Mouse (Mus musculus) midbrain, embryonic 12.5 days (tissue): ENCODE measurements around the gene Dcst2. TPM values are rescaled to one million over a fixed set of nuclear protein-coding genes. Genes with fewer than 3 reads are reported as not detected.

ENCODE experiments used
- ATAC-seq: fragments of 200-750 bp; cut with Nextera tagmentation; 2 replicates; pipeline ENCODE4 v1.8.0; 2017; ENCODE audit warnings: low read depth, moderate TSS enrichment, moderate library complexity; ENCODE audit not compliant: low FRiP score
- H3K27ac ChIP-seq: fragments of 300-500 bp; sonication (generic); replicated peaks from 2 replicates; pipeline ENCODE4 v1.5.1; 2016; ENCODE audit warnings: mild to moderate bottlenecking
- H3K27me3 ChIP-seq: fragments of 300-500 bp; sonication (generic); 2 replicates; pipeline ENCODE4 v1.6.1; 2016; ENCODE audit warnings: mild to moderate bottlenecking
- H3K36me3 ChIP-seq: fragments of 300-500 bp; sonication (generic); 2 replicates; pipeline ENCODE4 v1.6.1; 2016
- H3K4me1 ChIP-seq: fragments of 300-500 bp; sonication (generic); 2 replicates; pipeline ENCODE4 v1.6.1; 2016
- H3K4me2 ChIP-seq: fragments of 300-500 bp; sonication (generic); replicated peaks from 2 replicates; pipeline ENCODE4 v1.6.1; 2016; ENCODE audit warnings: mild to moderate bottlenecking, moderate library complexity
- H3K4me3 ChIP-seq: fragments of 300-500 bp; sonication (generic); 2 replicates; pipeline ENCODE4 v1.5.1; 2016; ENCODE audit warnings: mild to moderate bottlenecking
- H3K9ac ChIP-seq: fragments of 300-500 bp; sonication (generic); replicated peaks from 2 replicates; pipeline ENCODE4 v1.6.1; 2016; ENCODE audit warnings: mild to moderate bottlenecking, moderate library complexity
- H3K9me3 ChIP-seq: fragments of 300-500 bp; sonication (generic); 2 replicates; pipeline ENCODE4 v1.6.1; 2016; ENCODE audit warnings: mild to moderate bottlenecking
- WGBS: fragments of 180-500 bp; shearing (Covaris S2); methylation state at CpG from one replicate; pipeline ENCODE4 v1.1.7; 2016; 5-methylcytosine and 5-hydroxymethylcytosine counted together
- polyA plus RNA-seq: library from polyadenylated mRNA; unstranded; fragments of >200 nt; fragmentation: Nextera tagmentation; extraction: Ambion mirVana; gene quantifications from 2 replicates; pipeline ENCODE4 v1.2.1, GENCODE M21; 2016

The Dcst2 gene
- polyA plus RNA-seq, 1 experiment from 2014 or later: 0.22 TPM

GRCm38 (mm10) chr3:89321183-89322130 is 40.3 kb upstream of the Dcst2 start:
- peaks cover 83% of the 10 kb centered on the region for H3K27me3 ChIP-seq
- ATAC-seq: peak; percentile 31
- H3K4me3 ChIP-seq: peak overlapping the region; percentile 69
- peaks cover 54% of the 10 kb centered on the region for H3K4me1 ChIP-seq
- H3K9ac ChIP-seq: peak overlapping the region; percentile 58
- peak overlapping the region; percentile 93 for H3K4me2 ChIP-seq
- H3K9me3 ChIP-seq: no peaks in the 10 kb centered on the region
- H3K27ac ChIP-seq: peak overlapping the region; percentile 72
- under 1% methylated on average over 62 of the region's 66 CpGs for WGBS
- H3K36me3 ChIP-seq: no peaks in the 10 kb centered on the region

GRCm38 (mm10) chr3:89322131-89322500 is 39.7 kb upstream of the Dcst2 start:
- Histone ChIP-seq H3K36me3 (no peaks in the 10 kb centered on the region), H3K9ac (peak overlapping the region; percentile 58), H3K27me3 (peaks cover 79% of the 10 kb centered on the region), H3K9me3 (no peaks in the 10 kb centered on the region), H3K27ac (peak overlapping the region; percentile 72), H3K4me2 (peak overlapping the region; percentile 93), H3K4me1 (peaks cover 50% of the 10 kb centered on the region), H3K4me3 (peak overlapping the region; percentile 69)
- no peak for ATAC-seq
- WGBS: 2% methylated on average over 14 of the region's 14 CpGs

DNA sequence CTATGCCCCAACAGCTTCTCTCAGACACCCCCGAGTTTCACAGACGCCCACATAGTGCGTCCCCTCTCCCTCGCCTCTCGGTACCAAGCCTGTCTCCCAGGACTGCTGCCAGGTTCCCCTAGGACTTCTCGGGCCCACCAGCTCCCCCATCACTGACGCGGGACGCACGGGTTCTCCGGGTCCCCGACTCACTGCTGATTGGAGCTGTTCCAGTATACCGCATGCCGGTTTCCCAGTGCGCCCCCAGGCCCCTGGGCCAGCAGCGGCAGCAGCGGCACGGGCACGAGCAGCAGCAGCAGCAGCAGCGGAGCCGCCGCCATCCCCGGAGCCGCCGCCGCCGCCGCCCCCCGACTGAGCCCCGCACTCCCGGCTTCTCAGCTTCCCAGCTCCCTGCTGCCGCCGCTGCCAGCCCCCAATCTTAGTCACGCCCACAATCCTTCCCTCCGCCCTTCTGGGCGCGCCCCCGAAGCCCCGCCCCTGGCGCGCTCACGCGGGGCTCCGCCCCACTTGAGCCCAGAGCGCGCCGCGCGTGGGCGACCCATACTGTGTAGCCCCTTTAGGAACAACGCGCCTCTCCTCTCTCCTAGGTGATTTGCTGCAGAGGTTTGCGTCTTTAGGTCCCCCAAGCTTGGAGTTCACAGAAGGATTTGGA is 39.1 kb upstream of the Dcst2 start, which contains the start of gene Efna3:
Gene Efna3 (minus strand): TSS at position 452 of the 652 bp plus-strand sequence.
- peak within 1 kb of the TSS; percentile 93 for H3K4me2 ChIP-seq
- peak within 1 kb of the TSS; percentile 72 for H3K27ac ChIP-seq
- H3K9me3 ChIP-seq: no peaks in the 10 kb centered on the region
- peak within 1 kb of the TSS; percentile 69 for H3K4me3 ChIP-seq
- WGBS: under 1% methylated on average over 43 of the region's 53 CpGs
- peak; percentile 20; the same call in 1 of the 2 replicates for ATAC-seq
- H3K9ac ChIP-seq: peak within 1 kb of the TSS; percentile 58
- H3K4me1 ChIP-seq: peaks cover 45% of the 10 kb centered on the region
- H3K27me3 ChIP-seq: peaks cover 79% of the 10 kb centered on the region
- no peaks in the 10 kb centered on the region for H3K36me3 ChIP-seq

GRCm38 (mm10) chr3:89325882-89326281 is 35.9 kb upstream of the Dcst2 start:
- peaks cover 37% of the 10 kb centered on the region for H3K4me1 ChIP-seq
- H3K9me3 ChIP-seq: no peaks in the 10 kb centered on the region
- H3K9ac ChIP-seq: no peak overlapping the region
- H3K4me3 ChIP-seq: no peak overlapping the region
- no peaks in the 10 kb centered on the region for H3K36me3 ChIP-seq
- H3K27ac ChIP-seq: no peak overlapping the region
- H3K27me3 ChIP-seq: peaks cover 71% of the 10 kb centered on the region
- H3K4me2 ChIP-seq: no peak overlapping the region
- ATAC-seq: no peak
- WGBS: 90% methylated on average over 8 of the region's 8 CpGs

DNA sequence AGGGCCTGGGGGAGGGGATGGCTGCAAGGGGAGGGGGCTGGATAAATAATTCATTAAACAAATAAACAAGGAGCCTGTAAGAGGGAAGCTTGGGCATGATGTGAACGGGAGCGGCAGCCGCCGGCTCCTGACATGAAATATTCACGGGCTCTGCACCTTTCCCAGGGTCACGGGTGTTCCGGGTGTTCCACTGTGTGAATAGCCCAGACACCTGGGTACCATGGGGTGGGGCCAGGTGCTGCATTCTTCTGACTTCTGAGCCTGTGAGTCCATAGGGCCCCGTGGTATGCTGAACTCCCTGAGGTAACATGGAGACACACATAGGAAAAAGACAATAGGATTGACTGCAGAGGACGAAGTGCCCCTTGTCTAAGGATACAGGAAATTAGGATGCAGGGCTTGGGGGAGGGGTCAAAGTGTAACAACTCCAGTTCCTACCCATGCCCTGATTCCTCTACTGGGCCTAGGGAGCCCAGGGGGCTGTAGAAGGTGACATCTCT is 34.4 kb upstream of the Dcst2 start:
- 58% methylated on average over 9 of the region's 9 CpGs for WGBS
- Histone ChIP-seq H3K4me3 (no peak overlapping the region), H3K9ac (no peak overlapping the region), H3K4me2 (no peak overlapping the region), H3K27me3 (peaks cover 62% of the 10 kb centered on the region), H3K27ac (peak overlapping the region; percentile 43), H3K36me3 (no peaks in the 10 kb centered on the region), H3K9me3 (no peaks in the 10 kb centered on the region), H3K4me1 (peaks cover 37% of the 10 kb centered on the region)
- no peak for ATAC-seq

DNA sequence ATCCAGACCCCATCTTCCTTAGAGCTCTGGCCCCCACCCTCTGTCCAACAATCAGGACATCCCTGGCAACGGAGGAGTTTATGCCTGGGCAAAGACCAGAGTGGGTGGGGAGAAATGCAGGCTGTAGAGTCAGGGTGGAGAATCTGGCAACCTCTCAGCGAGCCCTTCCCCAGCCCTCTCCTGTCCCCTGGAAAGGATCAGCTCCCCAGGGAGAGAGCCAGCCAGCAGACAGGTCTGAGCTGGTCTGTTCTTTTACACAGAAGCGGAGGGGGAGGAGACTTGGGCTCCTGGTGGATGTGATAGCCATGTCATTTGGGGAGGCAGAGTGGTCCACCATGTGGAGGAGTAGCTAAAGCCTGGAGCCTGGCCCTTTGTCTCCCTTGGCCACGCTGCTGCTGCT is 33.2 kb upstream of the Dcst2 start:
- 10% methylated on average over 4 of the region's 4 CpGs for WGBS
- Histone ChIP-seq H3K36me3 (peaks cover 6% of the 10 kb centered on the region), H3K4me1 (peaks cover 39% of the 10 kb centered on the region), H3K27ac (no peak overlapping the region), H3K9me3 (no peaks in the 10 kb centered on the region), H3K4me2 (no peak overlapping the region), H3K27me3 (peaks cover 61% of the 10 kb centered on the region), H3K9ac (no peak overlapping the region), H3K4me3 (no peak overlapping the region)
- ATAC-seq: no peak

- Histone ChIP-seq H3K9ac (no peak overlapping the region), H3K27ac (no peak overlapping the region), H3K4me1 (peaks cover 41% of the 10 kb centered on the region), H3K4me3 (no peak overlapping the region), H3K27me3 (peaks cover 71% of the 10 kb centered on the region), H3K36me3 (peaks cover 18% of the 10 kb centered on the region), H3K4me2 (no peak overlapping the region), H3K9me3 (no peaks in the 10 kb centered on the region)
- no peak for ATAC-seq
- 66% methylated on average over 3 of the region's 3 CpGs for WGBS
These were observed 31.4 kb upstream of the Dcst2 start for GRCm38 (mm10) chr3:89330346-89330745.

- no peak overlapping the region for H3K27ac ChIP-seq
- no peak overlapping the region for H3K4me2 ChIP-seq
- peaks cover 73% of the 10 kb centered on the region for H3K27me3 ChIP-seq
- H3K36me3 ChIP-seq: peaks cover 18% of the 10 kb centered on the region
- 16% methylated on average over 10 of the region's 10 CpGs for WGBS
- peaks cover 46% of the 10 kb centered on the region for H3K4me1 ChIP-seq
- H3K4me3 ChIP-seq: no peak overlapping the region
- 0 out of 2 replicates have a peak, but pooled peaks have one; percentile 16 for ATAC-seq
- H3K9ac ChIP-seq: no peak overlapping the region
- no peaks in the 10 kb centered on the region for H3K9me3 ChIP-seq
These were observed 30.8 kb upstream of the Dcst2 start for GRCm38 (mm10) chr3:89330948-89331347.

DNA sequence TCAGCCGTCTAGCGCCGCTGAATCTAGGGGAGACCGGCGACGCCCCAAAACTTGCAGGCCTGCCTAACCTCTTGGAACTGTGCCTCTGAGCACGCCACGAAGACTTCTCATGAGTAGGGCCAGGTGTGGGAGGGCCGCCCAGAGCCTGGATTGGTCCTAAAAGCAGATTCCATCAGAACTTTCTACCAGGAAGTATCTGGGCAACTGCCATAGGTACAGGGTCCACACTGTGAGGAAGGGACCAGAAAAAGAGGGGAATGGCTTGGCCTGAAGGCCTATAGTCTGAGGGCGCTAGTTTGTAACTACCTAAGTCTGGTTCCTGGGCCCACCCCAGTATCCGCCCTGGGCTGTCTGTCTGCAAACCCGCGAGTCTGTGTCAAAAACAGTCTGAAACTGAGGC is 30.2 kb upstream of the Dcst2 start:
- Histone ChIP-seq H3K36me3 (peaks cover 18% of the 10 kb centered on the region), H3K27me3 (peaks cover 69% of the 10 kb centered on the region), H3K4me2 (no peak overlapping the region), H3K4me1 (peaks cover 52% of the 10 kb centered on the region), H3K9ac (no peak overlapping the region), H3K4me3 (no peak overlapping the region), H3K9me3 (no peaks in the 10 kb centered on the region), H3K27ac (no peak overlapping the region)
- no peak for ATAC-seq
- 64% methylated on average over 13 of the region's 13 CpGs for WGBS

DNA sequence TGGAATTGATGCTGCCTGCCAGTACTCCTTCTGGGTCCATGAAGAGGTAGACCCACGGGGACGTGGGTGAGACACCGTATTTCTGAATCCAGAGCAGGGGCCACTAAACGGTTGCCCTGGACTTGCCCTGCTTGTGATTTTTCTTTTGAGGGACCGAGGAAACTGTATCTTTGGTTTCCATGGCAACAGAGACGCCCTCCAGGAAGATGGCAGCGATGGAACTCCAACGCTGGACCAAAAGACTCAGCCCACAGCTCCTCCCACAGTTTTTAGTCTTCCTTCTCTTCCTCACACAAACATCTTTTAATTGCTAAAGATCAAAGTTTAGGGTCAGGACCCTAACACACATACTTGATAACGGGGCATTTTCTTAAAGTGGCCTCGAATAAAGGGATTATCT is 29.8 kb upstream of the Dcst2 start:
- no peaks in the 10 kb centered on the region for H3K9me3 ChIP-seq
- no peak overlapping the region for H3K4me3 ChIP-seq
- no peak overlapping the region for H3K9ac ChIP-seq
- peaks cover 18% of the 10 kb centered on the region for H3K36me3 ChIP-seq
- ATAC-seq: no peak
- peak overlapping the region; percentile 16; the same call in 1 of the 2 replicates for H3K27ac ChIP-seq
- no peak overlapping the region for H3K4me2 ChIP-seq
- H3K4me1 ChIP-seq: peaks cover 57% of the 10 kb centered on the region
- peaks cover 69% of the 10 kb centered on the region for H3K27me3 ChIP-seq
- WGBS: 25% methylated on average over 10 of the region's 10 CpGs

DNA sequence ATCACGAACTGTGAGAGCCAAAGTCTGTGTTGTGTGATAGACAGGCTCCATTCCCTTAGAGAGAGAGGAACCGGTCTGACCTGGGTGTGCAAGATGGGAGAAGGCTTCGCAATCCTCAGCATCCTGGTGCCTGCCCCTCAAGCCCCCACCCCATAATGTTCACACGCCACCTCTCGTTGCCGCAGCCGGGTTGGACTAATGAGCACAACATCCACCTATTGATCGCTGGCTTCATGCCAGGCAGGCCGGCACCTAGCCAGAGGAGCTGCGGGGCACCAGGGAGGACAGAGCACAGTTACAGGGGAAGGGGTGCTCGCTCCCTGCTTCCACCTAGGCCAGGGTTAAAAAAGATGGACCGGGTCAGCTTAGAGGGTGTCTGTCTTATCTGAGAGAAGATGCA is 29.3 kb upstream of the Dcst2 start:
- H3K4me2 ChIP-seq: no peak overlapping the region
- no peak overlapping the region for H3K9ac ChIP-seq
- peak overlapping the region; percentile 16; the same call in 1 of the 2 replicates for H3K27ac ChIP-seq
- peaks cover 62% of the 10 kb centered on the region for H3K4me1 ChIP-seq
- H3K4me3 ChIP-seq: no peak overlapping the region
- H3K27me3 ChIP-seq: peaks cover 65% of the 10 kb centered on the region
- peaks cover 18% of the 10 kb centered on the region for H3K36me3 ChIP-seq
- 0 out of 2 replicates have a peak, but pooled peaks have one; percentile 14 for ATAC-seq
- H3K9me3 ChIP-seq: no peaks in the 10 kb centered on the region
- 33% methylated on average over 12 of the region's 12 CpGs for WGBS

DNA sequence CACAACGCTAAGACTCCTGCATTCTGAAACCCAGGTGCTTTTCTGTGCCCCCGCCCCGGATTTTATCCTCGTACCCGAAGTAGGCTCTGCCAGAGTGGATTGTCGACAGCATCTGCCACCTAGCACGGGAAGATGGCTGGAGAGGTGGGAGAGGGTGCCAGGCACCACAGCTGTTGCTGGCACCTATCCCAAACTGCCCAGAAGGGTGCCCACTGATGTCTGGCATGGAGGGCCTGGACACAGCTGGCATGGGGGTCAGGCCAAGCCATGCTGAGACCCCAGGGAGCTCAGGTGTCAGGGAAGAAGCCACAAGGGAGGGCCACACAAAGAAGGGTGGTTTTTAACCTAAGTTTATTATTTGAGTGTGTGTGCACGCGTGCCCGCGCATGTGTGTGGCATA is 28.7 kb upstream of the Dcst2 start:
- Histone ChIP-seq H3K4me3 (no peak overlapping the region), H3K36me3 (peaks cover 18% of the 10 kb centered on the region), H3K9me3 (no peaks in the 10 kb centered on the region), H3K4me1 (peaks cover 63% of the 10 kb centered on the region), H3K27ac (peak overlapping the region; percentile 16), H3K4me2 (no peak overlapping the region), H3K27me3 (peaks cover 60% of the 10 kb centered on the region), H3K9ac (0 out of 2 replicates have a peak overlapping the region, but pooled peaks have one; percentile 20)
- no peak for ATAC-seq
- WGBS: 61% methylated on average over 11 of the region's 11 CpGs
